Mouse (Mus musculus) urinary bladder, postnatal 25 days (tissue): ENCODE measurements around the gene Miga1.

Experiments
- DNase-seq: peaks from one replicate; pipeline ENCODE4 v3.0.0; 2022; ENCODE audit warnings: low spot score

Gene Miga1

DNA sequence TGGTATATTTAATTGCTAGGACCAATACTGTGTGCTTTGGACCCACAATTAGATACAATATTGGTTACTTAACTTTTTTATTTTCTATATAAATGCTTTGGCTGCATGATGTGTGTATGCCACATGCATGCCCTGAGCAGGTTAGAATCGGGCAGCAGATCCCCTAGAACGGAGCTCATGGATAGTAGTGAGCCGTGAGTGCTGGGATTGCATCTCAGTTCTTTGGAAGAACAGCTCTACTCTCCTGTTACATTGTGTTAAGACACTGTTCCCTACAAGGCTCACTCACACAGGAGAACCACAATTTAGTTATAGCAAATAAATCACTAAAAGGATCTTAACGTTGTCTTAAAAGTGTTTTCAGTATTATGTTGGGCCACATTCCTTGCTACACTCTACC lies 96.9 kb downstream of the Miga1 start:
- DNase-seq = no peak

DNA sequence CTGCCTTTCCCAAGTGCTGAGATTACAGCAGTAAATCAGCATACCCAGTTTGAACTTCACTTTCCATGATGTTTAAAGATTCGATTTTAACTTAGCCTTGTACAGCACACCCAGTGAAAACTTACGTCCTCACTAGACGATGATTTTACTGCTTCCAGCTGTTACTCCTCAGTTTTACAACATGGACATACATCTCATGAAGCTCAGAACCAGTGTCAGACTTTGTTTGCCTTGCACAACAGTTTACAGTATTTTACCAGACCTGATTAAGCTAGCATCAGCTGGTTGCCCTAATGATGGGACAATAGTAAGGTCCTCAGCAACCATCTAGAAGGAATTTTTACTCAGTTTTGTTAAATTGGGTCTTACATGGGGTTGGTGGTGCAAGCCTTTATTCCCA lies 99.1 kb downstream of the Miga1 start:
- no peak for DNase-seq

DNA sequence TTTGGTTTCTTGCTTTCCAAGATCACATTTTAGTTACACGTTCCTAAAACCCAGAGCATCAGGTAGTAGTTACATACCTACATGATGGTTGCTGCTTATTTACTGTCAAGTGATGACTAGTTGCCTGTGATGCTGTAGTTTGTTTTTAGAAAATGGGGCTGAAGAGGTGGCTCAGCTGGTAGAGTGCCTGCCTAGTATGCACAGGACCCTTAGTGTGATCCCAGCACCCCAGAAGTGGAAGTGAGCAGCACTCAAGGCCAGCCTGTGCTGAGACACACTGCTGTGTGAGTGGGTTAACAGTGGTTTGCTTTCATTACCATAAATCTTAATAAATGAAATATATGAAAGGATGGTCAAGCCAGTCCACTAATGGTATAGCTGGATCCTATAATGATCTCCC lies 100.6 kb downstream of the Miga1 start:
- no peak for DNase-seq

DNA sequence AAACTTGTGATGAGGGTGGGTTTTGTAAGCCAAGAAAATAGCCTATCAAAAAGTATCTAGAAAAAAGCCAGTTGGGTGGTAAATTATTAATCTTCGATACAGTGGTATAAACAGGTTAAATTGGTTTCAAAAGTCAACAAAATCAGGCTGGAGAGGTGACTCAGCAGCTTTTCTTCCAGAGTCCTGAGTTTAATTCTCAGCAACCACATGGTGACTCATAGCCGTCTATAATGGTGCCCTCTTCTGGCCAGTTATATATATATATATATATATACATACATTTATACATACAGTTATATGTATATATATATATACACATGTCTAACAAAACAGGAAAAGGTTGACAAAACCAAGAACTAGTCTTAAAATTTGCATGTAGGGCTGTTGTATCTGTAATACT lies 101.4 kb downstream of the Miga1 start:
- no peak for DNase-seq

DNA sequence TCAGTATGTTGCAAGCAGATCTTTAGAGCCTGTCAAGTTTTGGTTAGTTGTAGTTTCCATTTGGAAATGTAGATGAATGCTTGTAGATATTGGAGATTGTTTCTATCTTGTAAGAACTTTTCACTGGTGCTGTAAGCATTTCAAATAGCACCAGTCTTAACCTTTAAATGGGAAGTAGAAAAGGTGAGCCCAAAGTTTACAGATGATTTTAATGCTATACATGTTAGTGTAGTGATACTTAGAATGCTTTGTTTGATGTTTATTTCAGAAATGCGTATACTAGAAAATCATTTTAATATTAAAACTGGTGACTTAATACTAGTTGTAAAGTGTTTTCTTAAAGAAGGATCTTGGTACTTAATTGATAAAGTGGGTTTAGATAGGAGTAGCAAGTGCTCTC lies 104.4 kb downstream of the Miga1 start:
- DNase-seq = no peak

DNA sequence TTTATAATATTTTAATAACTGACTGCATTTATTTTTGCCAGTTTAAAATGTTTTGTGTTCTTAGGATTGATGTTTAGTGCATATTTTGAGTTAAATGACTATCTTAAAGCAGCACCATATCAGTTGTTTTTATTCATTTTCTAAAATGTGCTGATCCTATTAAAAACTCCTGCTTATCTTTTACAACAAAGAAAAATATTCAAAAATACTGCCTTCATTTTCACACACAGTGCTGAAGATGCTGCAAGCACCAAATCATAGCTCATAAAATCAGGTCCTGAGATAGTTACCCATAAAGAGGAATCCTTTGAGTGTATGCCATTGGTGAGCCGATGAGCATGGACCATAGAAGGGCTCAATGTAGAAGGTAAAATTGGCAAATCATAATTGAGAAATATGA lies 105.0 kb downstream of the Miga1 start:
- DNase-seq = no peak

DNA sequence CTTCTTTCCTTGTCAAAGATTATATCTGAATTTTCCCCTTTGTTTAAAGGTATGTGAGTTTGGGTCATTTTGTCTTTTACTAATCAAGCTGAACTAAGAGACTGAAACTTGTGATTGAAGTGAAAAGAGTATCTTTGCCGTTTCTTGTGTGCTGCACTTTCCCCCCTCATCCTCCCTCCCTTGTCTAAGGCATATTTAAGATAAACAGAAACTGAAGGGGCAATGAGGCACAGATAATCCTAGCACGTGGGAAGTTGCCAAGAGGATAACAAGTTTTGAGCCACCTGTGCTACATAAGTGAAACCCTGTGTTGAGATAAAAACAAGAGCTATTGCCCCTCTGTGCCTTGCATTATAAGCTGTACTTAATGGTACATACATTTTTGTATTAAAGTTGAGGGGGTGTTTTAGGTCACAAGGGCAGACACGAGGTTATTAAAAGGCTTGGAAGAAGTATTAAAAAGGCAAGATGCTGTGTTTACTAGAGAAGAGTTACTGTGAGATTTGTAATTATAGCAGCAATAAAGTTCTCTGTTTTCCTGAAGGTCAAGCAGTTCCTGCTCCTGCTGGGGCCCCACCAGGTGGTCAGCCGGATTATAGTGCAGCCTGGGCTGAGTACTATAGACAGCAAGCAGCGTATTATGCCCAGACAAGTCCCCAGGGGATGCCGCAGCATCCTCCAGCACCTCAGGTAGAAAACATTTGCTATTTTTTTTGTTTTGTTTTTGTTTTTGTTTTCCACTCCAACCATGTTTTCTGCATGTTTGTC lies 108.7 kb downstream of the Miga1 start:
- no peak for DNase-seq

DNA sequence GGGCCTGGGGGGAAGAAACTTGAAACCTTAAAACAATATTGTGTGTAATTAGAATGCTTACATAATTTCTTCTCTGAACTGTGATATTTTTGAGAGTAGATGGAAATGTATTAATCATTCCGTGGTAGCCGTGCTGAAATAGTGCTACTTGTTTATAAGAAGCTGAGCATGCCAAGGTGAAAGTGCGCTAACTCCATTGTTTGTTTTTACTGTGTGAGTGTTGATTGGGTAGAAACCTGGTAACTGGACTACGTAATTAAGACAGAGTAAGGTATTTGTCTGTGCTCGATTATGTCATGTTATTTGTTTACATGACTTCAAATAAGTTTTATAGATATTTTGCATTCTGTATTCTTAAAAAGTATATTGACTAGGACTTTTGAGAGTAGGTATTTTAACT lies 110.9 kb downstream of the Miga1 start:
- DNase-seq = no peak

DNA sequence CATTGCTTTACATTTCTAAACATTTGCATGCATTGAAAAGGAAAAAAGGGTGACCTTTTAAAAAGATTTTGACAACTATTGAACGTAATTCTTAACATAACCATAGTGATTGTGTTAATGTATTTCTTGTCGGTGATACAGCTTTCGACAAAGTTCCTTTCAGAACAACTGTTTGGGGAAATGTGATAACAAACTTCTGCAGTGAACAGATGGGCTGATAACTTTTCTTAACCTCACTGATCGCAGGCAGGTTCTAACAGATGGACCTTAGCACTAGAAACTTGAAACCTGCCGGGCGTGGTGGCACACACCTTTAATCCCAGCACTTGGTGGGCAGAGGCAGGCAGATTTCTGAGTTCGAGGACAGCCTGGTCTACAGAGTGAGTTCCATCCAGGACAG lies 111.4 kb downstream of the Miga1 start:
- no peak for DNase-seq

DNA sequence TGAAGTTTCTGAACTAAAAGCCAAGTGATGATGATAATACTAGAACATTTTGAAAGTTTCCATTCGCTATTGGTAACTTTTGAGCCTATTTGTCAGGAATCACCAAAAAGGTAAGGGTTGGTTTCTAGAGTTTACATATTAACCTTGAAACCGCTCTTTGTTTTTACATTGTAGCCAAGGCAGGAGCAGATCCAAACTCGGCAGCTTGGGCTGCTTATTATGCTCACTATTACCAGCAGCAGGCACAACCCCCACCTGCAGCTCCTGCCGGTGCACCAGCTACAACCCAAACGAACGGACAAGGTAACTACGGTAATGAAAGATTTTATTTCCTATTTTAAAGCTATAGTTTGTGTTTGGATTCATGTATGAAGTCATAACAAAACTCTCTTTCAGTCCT lies 114.3 kb downstream of the Miga1 start:
- no peak for DNase-seq

DNA sequence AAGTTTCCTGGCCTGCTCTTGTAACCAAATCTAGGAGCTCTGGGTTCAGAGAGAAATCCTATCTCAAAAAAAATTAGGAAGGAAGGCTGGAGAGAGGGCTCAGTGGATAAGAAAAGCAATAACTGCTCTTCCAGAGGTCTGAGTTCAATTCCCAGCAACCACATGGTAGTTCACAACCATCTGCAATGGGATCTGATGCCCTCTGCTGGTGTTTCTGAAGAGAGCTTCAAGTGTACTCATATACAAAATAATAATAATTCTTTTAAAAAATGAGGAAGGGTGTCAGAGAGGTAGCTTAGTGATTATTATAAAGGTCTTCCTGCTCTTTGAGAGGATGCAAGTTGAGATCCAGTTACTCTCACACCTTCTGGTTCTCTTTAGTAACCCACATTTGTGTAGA lies 115.3 kb downstream of the Miga1 start:
- no peak for DNase-seq
